Mouse (Mus musculus) E14TG2a.4 (cell line): ENCODE results near the gene Ugt1a9.

ENCODE experiments used
- H3K27me3 ChIP-seq: 2 replicates; pipeline ENCODE4 v1.6.1; 2014; ENCODE audit warnings: low read length, control low read depth; ENCODE audit not compliant: insufficient read depth
- H3K36me3 ChIP-seq: 2 replicates; pipeline ENCODE4 v1.6.1; 2014; ENCODE audit warnings: low read length, control low read depth; ENCODE audit not compliant: insufficient read depth
- H3K4me1 ChIP-seq: replicated peaks from 2 replicates; pipeline ENCODE4 v1.6.1; 2014; ENCODE audit warnings: low read depth, low read length, control low read depth
- H3K4me3 ChIP-seq: replicated peaks from 2 replicates; pipeline ENCODE4 v1.5.1; 2014; ENCODE audit warnings: mild to moderate bottlenecking, low read length
- H3K9me3 ChIP-seq: 2 replicates; pipeline ENCODE4 v1.6.1; 2014; ENCODE audit warnings: low read length, control low read depth
- CTCF ChIP-seq: conservative IDR thresholded peaks from 2 replicates; pipeline ENCODE4 v1.5.1; 2014; ENCODE audit warnings: low read length
- NANOG ChIP-seq: IDR thresholded peaks from 2 replicates; pipeline ENCODE4 v1.6.1; 2014; ENCODE audit warnings: borderline replicate concordance, low read length, mixed read lengths
- POU5F1 ChIP-seq: IDR thresholded peaks from 2 replicates; pipeline ENCODE4 v1.6.1; 2014; ENCODE audit warnings: low read length, borderline replicate concordance

Gene Ugt1a9

GRCm38 (mm10) chr1:88240579-88240978, 170.0 kb downstream of the Ugt1a9 start:
- peaks cover 5% of the 10 kb centered on the region; the same call in 1 of the 2 replicates for H3K27me3 ChIP-seq
- no peaks in the 10 kb centered on the region for H3K4me1 ChIP-seq
- H3K9me3 ChIP-seq: peaks cover 66% of the 10 kb centered on the region
- no peak overlapping the region for H3K4me3 ChIP-seq
- no peaks in the 10 kb centered on the region for H3K36me3 ChIP-seq
- no peak for TF ChIP-seq NANOG
- TF ChIP-seq CTCF: no peak
- no peak for TF ChIP-seq POU5F1

GRCm38 (mm10) chr1:88243861-88244260, 173.3 kb downstream of the Ugt1a9 start:
- Histone ChIP-seq H3K9me3 (peaks cover 36% of the 10 kb centered on the region), H3K27me3 (peaks cover 6% of the 10 kb centered on the region; the same call in 1 of the 2 replicates), H3K4me3 (no peak overlapping the region), H3K36me3 (no peaks in the 10 kb centered on the region), H3K4me1 (no peaks in the 10 kb centered on the region)
- TF ChIP-seq POU5F1 (no peak), NANOG (no peak), CTCF (no peak)

- Histone ChIP-seq H3K36me3 (no peaks in the 10 kb centered on the region), H3K4me1 (no peaks in the 10 kb centered on the region), H3K4me3 (no peak overlapping the region), H3K9me3 (peaks cover 20% of the 10 kb centered on the region), H3K27me3 (0 out of 2 replicates have a peak, but pooled peaks cover 2% of the 10 kb centered on the region)
- no peak for TF ChIP-seq CTCF
- no peak for TF ChIP-seq NANOG
- no peak for TF ChIP-seq POU5F1
Measured at GRCm38 (mm10) chr1:88245881-88246280, 175.3 kb downstream of the Ugt1a9 start.

GRCm38 (mm10) chr1:88246386-88246785, 175.8 kb downstream of the Ugt1a9 start:
- Histone ChIP-seq H3K36me3 (no peaks in the 10 kb centered on the region), H3K9me3 (peaks cover 20% of the 10 kb centered on the region), H3K4me3 (no peak overlapping the region), H3K4me1 (no peaks in the 10 kb centered on the region), H3K27me3 (0 out of 2 replicates have a peak, but pooled peaks cover 2% of the 10 kb centered on the region)
- TF ChIP-seq POU5F1 (no peak), CTCF (no peak), NANOG (no peak)

GRCm38 (mm10) chr1:88247660-88248059, 177.1 kb downstream of the Ugt1a9 start:
- Histone ChIP-seq H3K9me3 (peaks cover 21% of the 10 kb centered on the region), H3K4me1 (no peaks in the 10 kb centered on the region), H3K36me3 (no peaks in the 10 kb centered on the region), H3K4me3 (no peak overlapping the region), H3K27me3 (0 out of 2 replicates have a peak, but pooled peaks cover 6% of the 10 kb centered on the region)
- no peak for TF ChIP-seq CTCF
- TF ChIP-seq POU5F1: no peak
- TF ChIP-seq NANOG: no peak

GRCm38 (mm10) chr1:88248658-88249057, 178.1 kb downstream of the Ugt1a9 start:
- TF ChIP-seq POU5F1: no peak
- TF ChIP-seq CTCF: no peak
- TF ChIP-seq NANOG: no peak
- H3K27me3 ChIP-seq: 0 out of 2 replicates have a peak, but pooled peaks cover 7% of the 10 kb centered on the region

GRCm38 (mm10) chr1:88249596-88249995, 179.0 kb downstream of the Ugt1a9 start:
- Histone ChIP-seq H3K27me3 (0 out of 2 replicates have a peak, but pooled peaks cover 7% of the 10 kb centered on the region), H3K36me3 (no peaks in the 10 kb centered on the region), H3K4me1 (no peaks in the 10 kb centered on the region), H3K9me3 (peaks cover 15% of the 10 kb centered on the region; the same call in 1 of the 2 replicates), H3K4me3 (no peak overlapping the region)
- no peak for TF ChIP-seq NANOG
- TF ChIP-seq CTCF: no peak
- TF ChIP-seq POU5F1: no peak

More at GRCm38 (mm10) chr1:88248658-88249057, 178.1 kb downstream of the Ugt1a9 start:
- H3K9me3 ChIP-seq: peaks cover 15% of the 10 kb centered on the region; the same call in 1 of the 2 replicates
- H3K4me3 ChIP-seq: no peak overlapping the region
- H3K4me1 ChIP-seq: no peaks in the 10 kb centered on the region
- H3K36me3 ChIP-seq: no peaks in the 10 kb centered on the region

GRCm38 (mm10) chr1:88250023-88250422, 179.4 kb downstream of the Ugt1a9 start:
- no peaks in the 10 kb centered on the region for H3K36me3 ChIP-seq
- TF ChIP-seq CTCF (no peak), NANOG (no peak), POU5F1 (no peak)
- H3K9me3 ChIP-seq: peaks cover 15% of the 10 kb centered on the region; the same call in 1 of the 2 replicates
- H3K4me3 ChIP-seq: no peak overlapping the region
- H3K4me1 ChIP-seq: no peaks in the 10 kb centered on the region
- H3K27me3 ChIP-seq: peaks cover 11% of the 10 kb centered on the region

GRCm38 (mm10) chr1:88253106-88253505, 182.5 kb downstream of the Ugt1a9 start:
- TF ChIP-seq POU5F1 (no peak), NANOG (no peak), CTCF (no peak; the same call in 1 of the 2 replicates)
- Histone ChIP-seq H3K4me3 (no peak overlapping the region), H3K4me1 (no peaks in the 10 kb centered on the region), H3K36me3 (no peaks in the 10 kb centered on the region), H3K9me3 (peaks cover 14% of the 10 kb centered on the region), H3K27me3 (peaks cover 34% of the 10 kb centered on the region)

- TF ChIP-seq NANOG (no peak), POU5F1 (no peak), CTCF (no peak)
- H3K27me3 ChIP-seq: peaks cover 37% of the 10 kb centered on the region
- peaks cover 14% of the 10 kb centered on the region for H3K9me3 ChIP-seq
- no peaks in the 10 kb centered on the region for H3K4me1 ChIP-seq
- no peak overlapping the region for H3K4me3 ChIP-seq
- no peaks in the 10 kb centered on the region for H3K36me3 ChIP-seq
Measured at GRCm38 (mm10) chr1:88253540-88253939, 182.9 kb downstream of the Ugt1a9 start.
